Mouse (Mus musculus) spleen, postnatal 36 days (tissue): Measurements from ENCODE around the gene Cd79b.

ENCODE experiments used
- DNase-seq, 2 experiments: peaks; one replicate each; pipeline ENCODE4 v3.0.0; 2022; ENCODE audit warnings: low spot score in 2 of 2, mixed read lengths in 1 of 2

Cd79b gene

DNA sequence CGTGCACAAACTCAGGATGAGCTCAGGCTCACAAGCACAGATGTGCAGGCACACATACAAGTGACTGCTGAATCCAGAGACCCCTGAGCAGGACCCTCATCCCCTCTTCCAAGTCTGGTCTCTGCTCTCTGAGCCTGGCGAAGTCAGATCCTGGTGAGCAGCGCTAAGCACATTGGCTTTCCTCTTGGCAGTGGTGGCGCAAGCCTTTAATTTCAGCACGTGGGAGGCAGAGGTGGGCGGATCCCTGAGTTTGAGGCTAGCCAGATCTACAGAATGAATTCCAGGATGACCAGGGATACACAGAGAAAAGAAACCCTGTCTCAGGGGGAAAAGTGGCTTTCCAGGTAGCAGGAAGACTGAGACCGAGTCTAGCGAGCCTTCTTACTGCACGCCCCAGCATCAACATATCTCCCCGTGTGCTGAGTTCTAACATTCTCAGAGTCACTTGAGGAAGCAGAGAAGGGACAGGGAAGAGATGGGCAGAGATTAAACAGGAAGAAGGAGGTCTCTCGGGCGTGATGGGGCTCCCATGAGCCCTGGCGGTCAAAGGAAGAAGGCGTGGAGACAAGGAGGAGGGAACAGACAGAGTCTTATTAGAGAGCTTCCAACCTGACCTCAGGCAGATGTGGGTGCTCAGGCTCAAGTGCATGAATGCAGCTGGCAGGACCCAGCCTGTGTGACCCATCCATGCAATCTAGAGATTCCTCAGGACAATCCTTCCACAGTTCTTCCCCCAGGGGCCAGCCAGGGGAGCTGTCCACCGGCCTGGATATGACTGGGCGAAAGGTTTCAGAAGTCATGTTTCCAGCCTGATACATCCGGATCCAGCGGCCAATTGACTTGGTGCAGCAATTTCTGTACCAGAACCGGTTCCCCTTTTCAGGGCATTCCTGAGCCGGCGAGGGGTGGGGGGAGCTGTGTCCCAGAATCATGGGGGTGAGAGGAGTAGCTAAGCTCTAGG is 4.1 kb upstream of the Cd79b start:
- DNase-seq, result peak; percentile 71 to 74

GRCm38 (mm10) chr11:106317801-106318200 is 3.2 kb upstream of the Cd79b start:
- DNase-seq, result peak in 1 of 2 experiments; percentile 47

GRCm38 (mm10) chr11:106316416-106316815 is 1.9 kb upstream of the Cd79b start:
- no peak for DNase-seq

DNA sequence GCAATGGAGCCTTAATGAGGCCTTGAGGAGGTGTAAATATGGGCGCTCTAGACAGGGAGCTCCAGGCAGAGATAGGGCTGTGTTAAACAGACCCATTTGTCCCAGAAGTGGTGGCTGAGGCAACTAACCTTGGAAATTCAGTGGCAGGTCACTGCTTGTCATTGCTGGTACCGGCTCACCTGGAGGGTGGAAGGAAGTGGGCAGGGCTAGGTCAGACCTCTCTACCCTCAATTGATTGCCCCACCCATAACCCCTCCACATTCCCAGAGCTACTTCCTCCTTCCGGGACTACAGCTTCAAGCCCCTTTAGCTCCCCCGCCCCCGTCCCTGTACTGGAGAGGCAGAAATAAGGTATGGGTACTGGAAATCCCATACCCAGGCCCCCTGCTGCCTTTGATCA is 1.0 kb downstream of the Cd79b start:
- peak; percentile 88 to 89 for DNase-seq

DNA sequence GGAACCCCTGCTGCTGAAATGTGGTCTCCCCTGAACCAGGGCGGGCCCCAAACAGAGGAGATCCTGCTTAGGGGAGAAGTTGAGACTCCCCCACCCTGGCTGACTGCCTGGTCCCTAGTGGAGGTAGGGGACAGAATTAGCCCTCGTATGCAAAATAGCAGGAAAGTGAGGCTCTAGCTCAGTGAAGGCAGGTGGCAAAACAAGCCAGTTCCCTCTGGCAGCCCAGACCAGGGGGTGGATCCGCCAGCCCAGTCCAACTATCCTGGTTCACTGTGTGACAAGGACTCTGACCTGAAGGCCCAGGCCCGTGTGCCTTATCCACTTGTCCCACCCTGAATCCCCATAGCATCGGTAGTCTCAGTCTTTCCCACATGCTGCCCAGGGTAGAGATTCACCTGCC is 4.4 kb downstream of the Cd79b start:
- DNase-seq, result peak; percentile 91 to 93

DNA sequence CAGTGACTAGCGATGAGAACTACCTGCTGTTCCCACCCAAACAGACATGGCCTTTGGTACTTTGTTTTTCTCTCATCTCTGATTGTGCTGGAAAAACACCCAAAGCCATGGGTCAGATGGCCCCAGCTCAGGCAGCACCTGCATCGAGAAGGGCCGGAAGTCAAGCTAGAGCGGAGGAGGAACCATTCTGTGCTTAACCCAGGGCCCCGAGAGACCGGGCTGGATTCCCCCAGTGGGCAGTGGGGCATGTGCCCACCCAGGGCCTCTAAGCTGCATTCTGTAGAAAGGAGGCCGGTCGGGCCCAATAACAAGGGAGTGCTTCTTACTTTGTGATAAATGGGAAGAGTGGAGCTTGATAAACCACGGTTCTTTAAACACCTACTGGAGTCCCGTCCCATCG is 6.4 kb downstream of the Cd79b start:
- DNase-seq, result peak; percentile 95

GRCm38 (mm10) chr11:106307432-106307831 is 7.1 kb downstream of the Cd79b start:
- DNase-seq, result no peak

DNA sequence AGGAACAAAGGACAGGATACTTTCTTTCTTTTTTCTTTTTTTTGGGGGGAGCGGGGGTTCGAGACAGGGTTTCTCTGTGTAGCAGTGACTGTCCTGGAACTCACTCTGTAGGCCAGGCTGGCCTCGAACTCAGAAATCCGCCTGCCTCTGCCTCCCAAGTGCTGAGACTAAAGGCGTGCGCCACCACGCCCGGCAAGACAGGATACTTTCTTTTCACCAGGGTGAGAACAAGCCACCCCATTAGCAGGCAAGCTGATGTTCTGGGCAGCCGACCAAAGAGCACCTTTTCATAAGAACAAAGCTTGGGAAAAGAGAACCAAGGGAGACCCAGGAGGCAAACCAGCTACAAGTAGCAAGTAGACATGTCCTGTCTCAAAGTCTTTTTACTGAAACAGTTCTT is 7.8 kb downstream of the Cd79b start:
- no peak for DNase-seq

- no peak for DNase-seq
Observed at GRCm38 (mm10) chr11:106306065-106306385, 8.5 kb downstream of the Cd79b start.

DNA sequence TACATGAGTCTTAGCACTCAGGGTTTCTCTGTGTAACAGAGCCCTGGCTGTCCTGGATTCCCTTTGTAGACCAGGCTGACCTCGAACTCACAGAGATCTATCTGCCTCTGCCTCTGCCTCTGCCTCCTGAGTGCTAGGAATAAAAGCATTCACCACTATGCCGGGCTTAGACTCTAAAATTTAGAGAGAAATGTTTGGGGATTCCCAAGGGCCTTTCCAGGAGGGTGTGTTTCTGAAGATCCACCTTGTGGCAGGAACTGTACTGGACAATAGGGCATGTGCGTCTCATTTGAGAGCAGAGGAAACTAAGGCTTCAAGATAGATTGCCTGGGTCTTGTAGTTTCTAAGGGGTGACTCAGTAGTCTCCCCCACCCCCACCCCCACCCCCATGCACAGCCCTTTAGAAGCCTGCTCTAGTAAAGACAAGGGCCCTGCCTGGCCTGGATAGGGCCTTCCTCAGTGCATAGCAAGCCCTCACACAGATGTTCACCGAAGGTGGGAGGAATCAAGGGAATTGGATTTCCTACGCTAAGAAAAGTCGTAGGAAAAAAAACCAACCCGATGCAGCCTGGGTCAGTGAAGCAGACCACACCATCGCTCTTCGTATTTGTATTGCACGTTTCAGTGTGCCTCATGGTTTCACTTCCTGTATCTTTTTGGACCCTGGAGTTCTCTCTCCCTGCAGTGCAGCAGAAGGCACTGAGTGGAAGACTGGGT is 9.1 kb downstream of the Cd79b start:
- DNase-seq, result peak; percentile 83 to 88

- peak; percentile 63 to 68 for DNase-seq
Observed at GRCm38 (mm10) chr11:106302634-106303033, 11.9 kb downstream of the Cd79b start.

- DNase-seq, result no peak
Observed at GRCm38 (mm10) chr11:106301765-106302164, 12.8 kb downstream of the Cd79b start, which contains the start of gene Gh. Gene Gh (minus strand): TSS chr11:106301865.

GRCm38 (mm10) chr11:106291861-106292260 is 22.7 kb downstream of the Cd79b start:
- no peak for DNase-seq

- DNase-seq, result no peak
Observed at GRCm38 (mm10) chr11:106290376-106290775, 24.2 kb downstream of the Cd79b start.

- peak in 1 of 2 experiments; percentile 52 for DNase-seq
Observed at GRCm38 (mm10) chr11:106289369-106289768, 25.2 kb downstream of the Cd79b start.

- no peak for DNase-seq
Observed at GRCm38 (mm10) chr11:106286987-106287386, 27.6 kb downstream of the Cd79b start.

DNA sequence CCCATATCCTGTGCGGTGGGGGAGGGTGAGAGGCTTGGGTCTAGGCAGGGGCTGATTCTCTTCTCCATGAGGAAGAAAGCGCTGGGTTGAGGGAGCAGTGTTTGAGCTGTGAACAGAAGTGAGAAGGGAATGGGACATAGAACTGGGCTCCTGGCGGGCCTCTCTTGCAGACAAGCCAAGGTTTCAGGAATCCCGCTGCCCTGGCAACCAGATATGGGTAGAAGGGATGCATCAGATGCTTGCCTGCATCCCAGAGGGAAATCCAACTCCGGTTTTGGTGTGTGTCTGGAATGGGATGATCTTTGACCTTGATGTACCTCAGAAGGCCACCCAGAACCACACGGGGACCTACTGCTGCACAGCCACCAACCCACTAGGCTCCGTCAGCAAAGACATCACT is 28.4 kb downstream of the Cd79b start:
- no peak for DNase-seq

- no peak for DNase-seq
Observed at GRCm38 (mm10) chr11:106284126-106284525, 30.4 kb downstream of the Cd79b start.

GRCm38 (mm10) chr11:106283371-106283770 is 31.2 kb downstream of the Cd79b start:
- no peak for DNase-seq

DNA sequence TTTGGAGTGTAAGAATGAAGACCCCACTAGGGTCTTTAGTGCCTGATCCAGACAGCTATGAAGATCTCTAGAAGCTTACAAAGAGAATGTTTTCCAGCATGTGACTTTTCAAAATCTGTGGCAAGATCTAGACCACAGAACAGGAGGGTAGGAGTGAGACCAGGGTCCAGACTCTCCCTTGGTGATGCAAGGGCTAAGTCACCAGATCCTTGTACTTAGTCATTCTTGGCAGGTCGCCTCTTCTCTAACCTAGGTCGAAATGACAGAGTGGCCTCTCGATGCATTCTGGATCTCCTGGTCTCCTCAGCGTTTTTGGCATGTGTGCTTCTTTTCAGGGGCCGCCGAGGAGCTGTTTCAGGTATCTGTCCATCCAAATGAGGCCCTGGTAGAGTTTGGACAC is 32.1 kb downstream of the Cd79b start:
- DNase-seq, result no peak

DNA sequence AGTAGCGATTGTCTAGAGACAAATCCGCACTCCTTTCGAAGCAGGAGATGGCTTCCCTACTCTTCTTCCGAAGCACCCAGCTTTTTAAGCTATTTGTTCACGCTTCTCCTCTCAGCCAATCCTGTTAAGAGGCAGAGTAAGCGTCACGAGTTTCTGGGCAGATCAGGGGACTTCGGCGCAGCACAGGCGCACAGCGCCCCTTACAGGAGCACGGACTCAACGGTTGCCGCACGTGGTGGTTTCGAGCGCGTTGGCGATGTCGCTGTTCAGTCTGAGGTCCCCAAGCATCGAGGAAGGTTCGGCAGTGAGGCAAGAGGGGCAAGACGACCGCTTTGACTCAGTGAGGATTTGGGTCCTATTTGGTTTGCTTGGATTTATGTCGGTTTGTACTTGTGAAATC is 38.1 kb downstream of the Cd79b start, which contains the start of gene Tcam1:
Gene Tcam1 (plus strand): TSS at position 219 of the 400 bp plus-strand sequence.
- DNase-seq, result peak; percentile 90 to 92

DNA sequence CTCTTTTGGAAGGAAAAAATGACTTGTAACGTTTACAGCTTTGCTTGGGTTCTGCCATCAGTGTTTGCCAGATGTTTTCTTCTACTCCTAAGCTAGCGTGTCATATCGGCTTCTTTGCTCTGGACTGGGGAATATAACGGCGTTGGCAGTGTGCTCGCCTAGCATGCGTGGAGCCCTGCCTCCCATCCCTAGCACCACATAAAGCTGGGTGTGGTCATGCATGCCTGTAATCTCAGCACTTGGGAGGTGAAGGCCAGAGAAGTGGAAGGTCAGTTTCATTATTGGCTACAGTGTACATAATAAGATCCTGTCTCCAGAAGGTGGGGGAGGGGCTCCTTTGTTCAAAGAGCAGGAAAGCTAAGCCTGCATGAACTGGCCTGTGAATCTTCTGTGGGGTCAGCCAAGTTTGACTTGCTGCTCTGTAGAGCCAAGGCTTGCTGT is 39.6 kb downstream of the Cd79b start:
- no peak for DNase-seq

DNA sequence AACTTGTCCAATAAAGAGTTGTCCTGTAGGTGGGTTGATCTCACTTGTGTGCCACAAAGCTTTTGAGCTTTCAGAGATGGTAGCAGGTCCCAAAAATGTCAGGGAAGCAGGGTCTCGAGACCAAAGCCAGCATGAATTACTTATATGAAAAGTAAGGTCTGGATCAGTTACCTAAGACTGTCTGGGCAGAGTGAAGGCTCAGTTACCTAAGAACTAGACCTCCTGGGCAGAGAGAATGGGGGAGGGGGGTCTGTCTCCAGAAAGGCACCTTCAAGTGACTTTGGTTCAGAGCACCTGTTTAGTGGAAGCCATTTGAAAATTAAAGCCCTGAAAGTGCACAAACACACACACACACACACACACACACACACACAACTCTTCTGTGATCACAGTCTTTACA is 40.2 kb downstream of the Cd79b start:
- no peak for DNase-seq
